Mouse (Mus musculus) adrenal gland, postnatal 0 days (tissue): ENCODE data around the gene Gmppa. TPM values are rescaled to one million over a fixed set of nuclear protein-coding genes. Genes with fewer than 3 reads are reported as not detected.

Source experiments
- polyA plus RNA-seq: library from polyadenylated mRNA; unstranded; fragments of >200 nt; fragmentation: Nextera tagmentation; extraction: Ambion mirVana; gene quantifications from 2 replicates; pipeline ENCODE4 v1.2.1, GENCODE M21; 2015

The Gmppa gene
- 68.1 and 95.9 TPM in 2 replicates for polyA plus RNA-seq

DNA sequence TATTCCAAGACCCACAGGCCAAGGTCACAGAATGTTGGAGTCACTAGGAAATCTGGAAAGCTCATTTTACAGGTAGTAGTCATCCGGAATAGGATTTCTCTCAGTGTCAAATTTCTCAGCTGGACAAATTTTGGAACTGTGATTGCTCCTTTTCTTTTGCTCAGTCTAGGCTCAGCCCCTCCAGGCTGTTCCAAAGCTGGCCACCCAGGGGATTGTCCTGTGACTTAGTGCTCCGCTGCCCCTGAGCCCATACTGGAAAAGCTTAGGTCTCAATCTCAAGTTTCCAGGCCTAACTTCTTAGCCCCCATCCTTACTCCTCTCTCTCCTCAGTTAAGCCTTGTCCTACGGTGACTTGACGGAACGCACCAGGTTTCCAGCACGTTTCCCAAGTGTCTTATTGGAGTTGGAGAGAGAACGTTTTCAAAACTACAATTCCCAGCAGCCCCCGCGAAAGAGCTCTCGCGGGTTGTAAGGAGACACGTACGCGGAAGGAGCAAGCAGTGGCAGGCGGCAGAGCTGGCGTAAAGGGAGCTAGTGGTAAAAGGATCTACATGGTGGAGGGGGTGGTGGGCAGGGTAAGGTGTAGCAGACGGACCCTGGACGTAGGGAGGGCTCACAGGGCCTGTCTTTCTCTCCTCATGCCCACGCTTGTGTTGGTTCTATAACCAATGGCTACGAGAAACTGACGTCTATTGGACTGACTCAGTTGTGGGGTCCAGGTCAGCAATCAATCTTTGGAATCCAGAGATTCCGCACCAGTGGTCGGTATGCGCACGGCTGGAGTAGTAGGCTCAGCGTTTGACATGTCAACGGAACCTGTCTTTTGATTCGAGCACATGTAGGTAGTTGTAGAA lies at the start of gene Gmppa:
TSS of gene Gmppa (plus strand) at position 456 of the 854 bp plus-strand sequence.

DNA sequence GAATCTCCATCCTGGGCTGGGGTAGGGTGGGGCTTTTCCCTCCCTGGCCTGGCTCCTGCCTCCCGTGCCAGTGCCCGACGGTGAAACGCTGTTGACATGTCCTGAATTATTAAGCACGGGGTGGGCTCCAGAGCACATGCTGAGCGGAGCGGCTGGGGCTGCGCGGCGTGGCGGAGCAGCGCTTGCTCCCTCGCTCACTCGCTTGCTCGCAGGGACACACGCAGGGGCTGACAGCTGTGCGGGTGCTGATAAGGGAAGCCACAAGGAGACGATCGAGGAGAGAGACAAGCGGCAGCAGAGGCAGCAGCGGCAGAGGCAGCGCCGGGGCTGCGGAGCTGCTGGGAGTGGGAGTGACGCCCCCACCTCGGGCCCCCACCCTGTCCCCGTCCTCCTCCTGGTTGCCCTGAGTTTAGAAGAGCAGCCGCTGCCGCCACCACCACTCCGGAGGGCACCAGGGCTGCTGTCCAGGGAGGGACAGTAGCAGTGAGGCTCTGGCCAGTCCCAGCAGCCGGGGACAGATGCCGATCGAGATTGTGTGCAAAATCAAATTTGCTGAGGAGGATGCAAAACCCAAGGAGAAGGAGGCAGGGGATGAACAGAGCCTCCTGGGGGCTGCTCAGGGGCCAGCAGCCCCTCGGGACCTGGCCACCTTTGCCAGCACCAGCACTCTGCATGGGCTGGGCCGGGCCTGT lies 14.7 kb downstream of the Gmppa start, which contains the start of gene Asic4:
TSS of gene Asic4 (plus strand) at position 123 of the 692 bp plus-strand sequence.

DNA sequence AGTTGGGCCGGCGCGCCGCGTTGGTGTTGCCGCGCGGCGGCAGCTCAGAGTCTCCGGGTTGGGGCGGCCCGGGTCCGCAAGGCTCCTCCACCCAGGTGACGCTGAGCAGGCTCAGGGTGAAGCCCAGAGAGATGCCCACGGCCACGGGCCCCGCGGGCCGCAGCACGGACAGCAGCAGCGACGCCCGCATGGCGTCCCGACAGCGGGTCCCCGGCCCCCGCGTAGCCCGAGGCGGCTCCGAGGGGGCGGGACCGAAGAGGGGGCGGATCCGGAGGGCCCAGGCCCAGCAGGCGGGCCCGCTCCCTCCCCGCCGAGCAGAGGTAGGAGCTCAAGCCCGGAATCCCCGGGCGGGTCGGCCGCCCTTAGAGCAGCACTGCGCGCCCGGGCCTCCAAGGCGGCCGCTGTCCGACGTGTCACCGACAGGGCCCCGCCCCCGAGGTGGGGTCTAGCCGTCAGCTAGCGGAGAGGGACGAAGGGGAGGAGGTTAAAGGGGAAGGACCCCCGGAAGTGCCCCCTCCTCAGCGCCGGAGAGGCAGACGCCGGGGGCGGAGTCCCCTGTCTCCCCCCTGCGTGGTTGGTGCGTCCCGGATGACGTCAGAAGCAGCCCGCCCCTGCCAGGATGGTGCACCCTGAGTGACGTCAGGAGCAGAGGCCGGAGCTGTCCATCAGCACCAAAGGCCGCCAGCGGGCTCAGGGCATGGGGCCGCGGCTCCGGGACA lies 43.3 kb downstream of the Gmppa start, which contains the start of the genes Chpf and Tmem198:
TSS of gene Chpf (minus strand) at position 392 of the 719 bp plus-strand sequence.
TSS of gene Tmem198 (plus strand) at position 617 of the 719 bp plus-strand sequence.

Other genes with a start within 250 kb of the Gmppa start
- 11.5 and 19.9 TPM in 2 replicates for gene Ankzf1, start 243.8 kb upstream of the Gmppa start, polyA plus RNA-seq
- 23.3 and 27.3 TPM in 2 replicates for gene Atg9a, start 243.7 kb upstream of the Gmppa start, polyA plus RNA-seq
- gene Glb1l, start 225.1 kb upstream of the Gmppa start, polyA plus RNA-seq = 8.6 and 14.4 TPM in 2 replicates
- gene Stk16, start 225.1 kb upstream of the Gmppa start, polyA plus RNA-seq = 65.9 and 90.8 TPM in 2 replicates
- gene Tuba4a, start 216.1 kb upstream of the Gmppa start, polyA plus RNA-seq = 20.2 and 27.9 TPM in 2 replicates
- gene A630095N17Rik, start 203.8 kb upstream of the Gmppa start, polyA plus RNA-seq = not detected in 2 replicates
- 21.8 and 24.0 TPM in 2 replicates for gene Dnajb2, start 199.5 kb upstream of the Gmppa start, polyA plus RNA-seq
- 33.3 and 44.0 TPM in 2 replicates for gene Ptprn, start 171.4 kb upstream of the Gmppa start, polyA plus RNA-seq
- gene Resp18, start 157.5 kb upstream of the Gmppa start, polyA plus RNA-seq = 153 and 191 TPM in 2 replicates
- gene Dnpep, start 117.9 kb upstream of the Gmppa start, polyA plus RNA-seq = 133 and 170 TPM in 2 replicates
- gene Des, start 75.6 kb upstream of the Gmppa start, polyA plus RNA-seq = 22.3 and 29.9 TPM in 2 replicates
- gene Speg, start 60.6 kb upstream of the Gmppa start, polyA plus RNA-seq = 37.1 and 42.3 TPM in 2 replicates
- gene Asic4, start 14.5 kb downstream of the Gmppa start, polyA plus RNA-seq = 4.5 and 6.8 TPM in 2 replicates
- gene Chpf, start 43.4 kb downstream of the Gmppa start, polyA plus RNA-seq = 45.8 and 51.6 TPM in 2 replicates
- gene Tmem198, start 43.6 kb downstream of the Gmppa start, polyA plus RNA-seq = 5.4 and 10.3 TPM in 2 replicates
- gene Obsl1, start 70.5 kb downstream of the Gmppa start, polyA plus RNA-seq = 58.6 and 64.4 TPM in 2 replicates
- gene Inha, start 71.1 kb downstream of the Gmppa start, polyA plus RNA-seq = 68.0 and 193 TPM in 2 replicates
- 12.7 and 15.8 TPM in 2 replicates for gene Stk11ip, start 85.6 kb downstream of the Gmppa start, polyA plus RNA-seq
- 23.0 and 46.6 TPM in 2 replicates for gene Slc4a3, start 110.3 kb downstream of the Gmppa start, polyA plus RNA-seq